In genomic region chr2:147370091-147370490, GRCm38 (mm10) we compare ENCODE assay signal across 19 mouse cellular contexts. TPM values are rescaled to one million over a fixed set of nuclear protein-coding genes. Genes with fewer than 3 reads are reported as not detected.
"Had no signal": no experiment of that assay in that cellular context is flagged by ENCODE, and none has a peak within 500 bp of the region (broad histone marks: within the 10 kb centered on the region; RNA-seq: fewer than 3 reads in every experiment).

No protein-coding gene starts in this region.

- H3K4me3 ChIP-seq: layer of hippocampus, adult 2 months; liver, embryonic 15.5 days; midbrain, embryonic 15.5 days had no signal

- H3K9ac ChIP-seq: liver, embryonic 15.5 days; midbrain, embryonic 15.5 days had no signal

- ATAC-seq: lung, postnatal 0 days; midbrain, embryonic 15.5 days had no signal

- H3K9me3 ChIP-seq: liver, embryonic 15.5 days; midbrain, embryonic 15.5 days had no signal

- H3K27ac ChIP-seq: layer of hippocampus, adult 2 months; liver, embryonic 15.5 days; midbrain, embryonic 15.5 days had no signal

- DNase-seq: kidney, postnatal 10 days; kidney, postnatal 4 days; lung, adult 2 months; lung, postnatal 36 days; right cerebral cortex, postnatal 4 days; spleen, adult 18-20 months; thymus, adult 2 months; thymus, postnatal 25 days had no signal

- H3K36me3 ChIP-seq: liver, embryonic 15.5 days; midbrain, embryonic 15.5 days had no signal

- H3K4me1 ChIP-seq: liver, embryonic 15.5 days had no signal

- H3K4me2 ChIP-seq: liver, embryonic 11.5 days; liver, embryonic 15.5 days; midbrain, embryonic 15.5 days had no signal

RNA-seq across cellular contexts. Expression of gene Pax1, which starts 8.4 kb away (rescaled TPM):
- total RNA-seq: layer of hippocampus, postnatal 10 days; left cerebral cortex, postnatal 36 days; megakaryocyte progenitor cell, adult 5-6 weeks; monocyte, adult 5-6 weeks had no signal
- polyA plus RNA-seq: kidney, embryonic 14.5 days; liver, embryonic 15.5 days; lung, postnatal 0 days; midbrain, embryonic 15.5 days; stomach, embryonic 14.5 days had no signal
